9 mouse cellular contexts compared by ENCODE assay signal in the genomic region with DNA sequence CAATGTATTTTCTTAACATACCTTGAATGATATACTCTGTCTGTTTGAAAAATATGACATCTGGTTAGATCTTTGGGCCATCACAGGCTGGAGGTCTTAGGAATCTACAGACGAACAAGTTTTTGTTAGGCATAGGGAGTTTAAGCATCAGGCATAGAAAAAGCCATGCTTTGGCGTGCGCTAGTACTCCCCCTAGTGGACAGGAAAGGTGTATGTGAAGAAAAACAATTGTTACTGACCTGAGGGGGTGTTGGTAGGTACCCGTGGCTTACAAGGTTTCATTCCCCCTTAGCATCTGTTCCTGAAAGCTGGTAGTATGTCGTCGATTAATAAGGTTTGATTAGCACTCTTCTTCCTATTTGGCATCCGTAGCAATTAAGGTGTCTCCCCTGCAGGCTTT. TPM values are rescaled to one million over a fixed set of nuclear protein-coding genes. Genes with fewer than 3 reads are reported as not detected.
DNase-seq lines count a peak whose midpoint lies in the region; ATAC-seq and TF ChIP-seq lines count a peak whose summit lies in the region.
"Had no signal": no experiment of that assay in that cellular context is flagged by ENCODE, and none has a peak within 500 bp of the region (broad histone marks: within the 10 kb centered on the region; RNA-seq: fewer than 3 reads in every experiment).

No protein-coding gene starts in this region.

- no peak overlapping the region for H3K27ac ChIP-seq in kidney, embryonic 15.5 days
- H3K27ac ChIP-seq in forebrain, embryonic 12.5 days: no peak overlapping the region
- H3K27ac ChIP-seq in midbrain, embryonic 14.5 days (replicated peaks; ENCODE audit: low read depth, low read length): no peak overlapping the region
- H3K27ac ChIP-seq: limb, embryonic 12.5 days had no signal

- peak; percentile 81 for TF ChIP-seq CTCF in E14TG2a.4 (conservative IDR thresholded peaks at IDR 0.05; ENCODE audit: low read length)

- H3K4me3 ChIP-seq in kidney, embryonic 15.5 days (replicated peaks): no peak overlapping the region
- no peak overlapping the region for H3K4me3 ChIP-seq in E14TG2a.4 (replicated peaks; ENCODE audit: low read length)
- H3K4me3 ChIP-seq in forebrain, embryonic 12.5 days (replicated peaks): no peak overlapping the region
- no peak overlapping the region for H3K4me3 ChIP-seq in midbrain, embryonic 14.5 days (replicated peaks; ENCODE audit: low read depth, low read length)
- H3K4me3 ChIP-seq: limb, embryonic 12.5 days had no signal

- H3K4me1 ChIP-seq in kidney, embryonic 15.5 days: no peaks in the 10 kb centered on the region
- H3K4me1 ChIP-seq in E14TG2a.4 (replicated peaks; ENCODE audit: low read depth, low read length): peaks cover 8% of the 10 kb centered on the region
- no peaks in the 10 kb centered on the region for H3K4me1 ChIP-seq in forebrain, embryonic 12.5 days
- no peaks in the 10 kb centered on the region for H3K4me1 ChIP-seq in midbrain, embryonic 14.5 days (ENCODE audit: control insufficient read depth, insufficient read depth, low read length)
- H3K4me1 ChIP-seq: limb, embryonic 12.5 days had no signal

- no peak for ATAC-seq in kidney, embryonic 15.5 days (replicated peaks; ENCODE audit: low FRiP score)
- ATAC-seq in forebrain, embryonic 12.5 days (ENCODE audit: low FRiP score): peak; percentile 41; the same call in 1 of the 2 replicates
- no peak for ATAC-seq in midbrain, embryonic 14.5 days (ENCODE audit: low FRiP score, low TSS enrichment)

- no peaks in the 10 kb centered on the region for H3K9me3 ChIP-seq in kidney, embryonic 15.5 days (replicated peaks)
- peaks cover 20% of the 10 kb centered on the region for H3K9me3 ChIP-seq in E14TG2a.4 (ENCODE audit: low read length)
- H3K9me3 ChIP-seq in forebrain, embryonic 12.5 days: no peaks in the 10 kb centered on the region
- H3K9me3 ChIP-seq in midbrain, embryonic 14.5 days (ENCODE audit: control insufficient read depth, low read length): no peaks in the 10 kb centered on the region
- H3K9me3 ChIP-seq: limb, embryonic 12.5 days had no signal

- H3K9ac ChIP-seq in kidney, embryonic 15.5 days: no peak overlapping the region
- no peak overlapping the region for H3K9ac ChIP-seq in forebrain, embryonic 12.5 days
- H3K9ac ChIP-seq in midbrain, embryonic 14.5 days (replicated peaks; ENCODE audit: low read length): no peak overlapping the region
- H3K9ac ChIP-seq: limb, embryonic 12.5 days had no signal

- H3K4me2 ChIP-seq in kidney, embryonic 15.5 days: no peak overlapping the region
- H3K4me2 ChIP-seq in forebrain, embryonic 12.5 days: no peak overlapping the region
- H3K4me2 ChIP-seq in midbrain, embryonic 14.5 days (ENCODE audit: low read length): no peak overlapping the region
- H3K4me2 ChIP-seq: limb, embryonic 12.5 days had no signal

- peak; percentile 52 for DNase-seq in kidney, adult 9 months
- peak; percentile 68 for DNase-seq in c-Kit-positive CD71-positive TER-119-positive erythroid progenitor cells, embryonic 14.5 days (ENCODE audit: low spot score)
- peak; percentile 57 for DNase-seq in kidney, postnatal 14 days
- peak; percentile 90 for DNase-seq in midbrain, embryonic 14.5 days
- DNase-seq in thymus, postnatal 36 days: peak; percentile 34 to 38

- peaks cover 4% of the 10 kb centered on the region; the same call in 1 of the 2 replicates for H3K27me3 ChIP-seq in kidney, embryonic 15.5 days
- H3K27me3 ChIP-seq in E14TG2a.4 (ENCODE audit: insufficient read depth, low read length): 0 out of 2 replicates have a peak, but pooled peaks cover under 1% of the 10 kb centered on the region
- 0 out of 2 replicates have a peak, but pooled peaks cover 3% of the 10 kb centered on the region for H3K27me3 ChIP-seq in forebrain, embryonic 12.5 days
- H3K27me3 ChIP-seq in midbrain, embryonic 14.5 days (ENCODE audit: control insufficient read depth, insufficient read depth, low read length): no peaks in the 10 kb centered on the region
- H3K27me3 ChIP-seq: limb, embryonic 12.5 days had no signal

- H3K36me3 ChIP-seq in kidney, embryonic 15.5 days: no peaks in the 10 kb centered on the region
- 0 out of 2 replicates have a peak, but pooled peaks cover 4% of the 10 kb centered on the region for H3K36me3 ChIP-seq in E14TG2a.4 (ENCODE audit: insufficient read depth, low read length)
- H3K36me3 ChIP-seq in forebrain, embryonic 12.5 days (replicated peaks): no peaks in the 10 kb centered on the region
- no peaks in the 10 kb centered on the region for H3K36me3 ChIP-seq in midbrain, embryonic 14.5 days (ENCODE audit: control insufficient read depth, insufficient read depth, low read length)
- H3K36me3 ChIP-seq: limb, embryonic 12.5 days had no signal

- 17% methylated on average over 7 of the region's 7 CpGs for WGBS in kidney, embryonic 15.5 days
- WGBS in forebrain, embryonic 12.5 days: 12% methylated on average over 7 of the region's 7 CpGs
- 8% methylated on average over 7 of the region's 7 CpGs for WGBS in midbrain, embryonic 14.5 days

RNA-seq across cellular contexts. Expression of a gene that starts 13.7 kb away (rescaled TPM):
- polyA plus RNA-seq in kidney, embryonic 15.5 days (2015; fragmentation: Nextera tagmentation; extraction: Ambion mirVana): 1.8 TPM in 2 replicates
- polyA plus RNA-seq in forebrain, embryonic 12.5 days (2016; fragmentation: Nextera tagmentation; extraction: Ambion mirVana): 7.3 and 8.8 TPM in 2 replicates
- 23.0 and 23.4 TPM in 2 replicates for polyA plus RNA-seq in midbrain, embryonic 14.5 days (2014; fragmentation: Nextera tagmentation; extraction: Ambion mirVana)

Comparison
In these comparisons a context has a peak if more than half of its experiments do, and no peak if none do; other contexts are left out.
1. DNase-seq: peak in every context shown above with its lines; median percentile 90 in midbrain, embryonic 14.5 days; 68 in c-Kit-positive CD71-positive TER-119-positive erythroid progenitor cells, embryonic 14.5 days; 57 in kidney, postnatal 14 days; 52 in kidney, adult 9 months; 36 in thymus, postnatal 36 days.